Mouse (Mus musculus) stomach, postnatal 0 days (tissue): ENCODE data around the gene Kcnd2. TPM values are rescaled to one million over a fixed set of nuclear protein-coding genes. Genes with fewer than 3 reads are reported as not detected.

Experiments
- ATAC-seq: fragments of 200-750 bp; cut with Nextera tagmentation; 2 replicates; pipeline ENCODE4 v1.8.0; 2017; ENCODE audit not compliant: low FRiP score, low TSS enrichment
- DNase-seq: peaks from one replicate; pipeline ENCODE4 v3.0.0-alpha.2; 2016; ENCODE audit warnings: low spot score
- H3K27ac ChIP-seq: fragments of 300-500 bp; sonication (generic); replicated peaks from 2 replicates; pipeline ENCODE4 v1.5.1; 2014; ENCODE audit warnings: mild to moderate bottlenecking, control low read depth
- H3K27me3 ChIP-seq: fragments of 300-500 bp; sonication (generic); 2 replicates; pipeline ENCODE4 v1.6.1; 2014; ENCODE audit warnings: low read length; ENCODE audit not compliant: control insufficient read depth, insufficient read depth
- H3K36me3 ChIP-seq: fragments of 300-500 bp; sonication (generic); 2 replicates; pipeline ENCODE4 v1.6.1; 2014; ENCODE audit warnings: low read length, mixed read lengths; ENCODE audit not compliant: control insufficient read depth, insufficient read depth
- H3K4me1 ChIP-seq: fragments of 300-500 bp; sonication (generic); replicated peaks from 2 replicates; pipeline ENCODE4 v1.6.1; 2014; ENCODE audit warnings: antibody characterized with exemption; ENCODE audit not compliant: control insufficient read depth, insufficient read depth
- H3K4me2 ChIP-seq: fragments of 300-500 bp; sonication (generic); replicated peaks from 2 replicates; pipeline ENCODE4 v1.6.1; 2014; ENCODE audit warnings: low read depth, mild to moderate bottlenecking, control low read depth, moderate library complexity
- H3K4me3 ChIP-seq: fragments of 300-500 bp; sonication (generic); 2 replicates; pipeline ENCODE4 v1.5.1; 2014; ENCODE audit warnings: low read depth, low read length, control low read depth
- H3K9ac ChIP-seq: fragments of 300-500 bp; sonication (generic); 2 replicates; pipeline ENCODE4 v1.6.1; 2014; ENCODE audit warnings: mild to moderate bottlenecking, low read length, control low read depth, mixed read lengths
- H3K9me3 ChIP-seq: fragments of 300-500 bp; sonication (generic); 2 replicates; pipeline ENCODE4 v1.6.1; 2016; ENCODE audit warnings: low read length; ENCODE audit not compliant: control insufficient read depth
- CTCF ChIP-seq: IDR thresholded peaks from 2 replicates; pipeline ENCODE4 v1.5.1; 2016; ENCODE audit warnings: antibody characterized with exemption, low read depth, mild to moderate bottlenecking, moderate library complexity
- EP300 ChIP-seq: optimal IDR thresholded peaks from 2 replicates; pipeline ENCODE3; 2016; ENCODE audit warnings: antibody characterized with exemption
- WGBS: fragments of 180-500 bp; shearing (Covaris S2); extraction: QIAGEN DNeasy Blood & Tissue Kit; methylation state at CpG from one replicate; pipeline ENCODE4 v1.1.7; 2014; 5-methylcytosine and 5-hydroxymethylcytosine counted together
- polyA plus RNA-seq: library from polyadenylated mRNA; unstranded; fragments of >200 nt; fragmentation: Nextera tagmentation; extraction: Ambion mirVana; gene quantifications from 2 replicates; pipeline ENCODE4 v1.2.1, GENCODE M21; 2015

The Kcnd2 gene
- polyA plus RNA-seq, 1 experiment from 2014 or later: 0.24 TPM

GRCm38 (mm10) chr6:21391776-21392175 lies 176.5 kb downstream of the Kcnd2 start:
- H3K4me3 ChIP-seq: no peak overlapping the region
- WGBS: 79% methylated on average over 4 of the region's 4 CpGs
- no peak for DNase-seq
- H3K9me3 ChIP-seq: no peaks in the 10 kb centered on the region
- no peak for ATAC-seq
- no peak overlapping the region for H3K27ac ChIP-seq
- no peaks in the 10 kb centered on the region for H3K27me3 ChIP-seq
- TF ChIP-seq EP300 (no peak), CTCF (no peak)
- no peak overlapping the region for H3K9ac ChIP-seq
- H3K4me2 ChIP-seq: no peak overlapping the region
- H3K36me3 ChIP-seq: no peaks in the 10 kb centered on the region
- H3K4me1 ChIP-seq: no peaks in the 10 kb centered on the region

GRCm38 (mm10) chr6:21413656-21414055 lies 198.4 kb downstream of the Kcnd2 start:
- Histone ChIP-seq H3K36me3 (no peaks in the 10 kb centered on the region), H3K4me1 (no peaks in the 10 kb centered on the region), H3K9me3 (no peaks in the 10 kb centered on the region), H3K4me2 (no peak overlapping the region), H3K27me3 (no peaks in the 10 kb centered on the region), H3K4me3 (no peak overlapping the region), H3K9ac (no peak overlapping the region), H3K27ac (no peak overlapping the region)
- TF ChIP-seq CTCF (no peak), EP300 (no peak)
- 68% methylated on average over 3 of the region's 3 CpGs for WGBS
- DNase-seq (no peak), ATAC-seq (no peak)

GRCm38 (mm10) chr6:21418246-21418645 lies 202.9 kb downstream of the Kcnd2 start:
- H3K27ac ChIP-seq: no peak overlapping the region

GRCm38 (mm10) chr6:21424202-21424785 lies 209.0 kb downstream of the Kcnd2 start:
- Histone ChIP-seq H3K9me3 (no peaks in the 10 kb centered on the region), H3K36me3 (no peaks in the 10 kb centered on the region), H3K9ac (no peak overlapping the region), H3K27me3 (no peaks in the 10 kb centered on the region), H3K4me3 (no peak overlapping the region), H3K4me2 (no peak overlapping the region), H3K4me1 (no peaks in the 10 kb centered on the region), H3K27ac (no peak overlapping the region)
- TF ChIP-seq CTCF (no peak), EP300 (no peak)
- WGBS: 57% methylated on average over 4 of the region's 4 CpGs
- ATAC-seq (no peak), DNase-seq (no peak)

More at GRCm38 (mm10) chr6:21418246-21418645, 202.9 kb downstream of the Kcnd2 start:
- DNase-seq (no peak), ATAC-seq (no peak)
- H3K27me3 ChIP-seq: no peaks in the 10 kb centered on the region
- TF ChIP-seq EP300: no peak
- TF ChIP-seq CTCF: no peak
- H3K4me1 ChIP-seq: no peaks in the 10 kb centered on the region
- no peaks in the 10 kb centered on the region for H3K9me3 ChIP-seq
- H3K9ac ChIP-seq: no peak overlapping the region
- H3K36me3 ChIP-seq: no peaks in the 10 kb centered on the region
- H3K4me2 ChIP-seq: no peak overlapping the region
- no peak overlapping the region for H3K4me3 ChIP-seq
- 79% methylated on average over 6 of the region's 6 CpGs for WGBS

GRCm38 (mm10) chr6:21431120-21431519 lies 215.8 kb downstream of the Kcnd2 start:
- ATAC-seq (no peak), DNase-seq (no peak)
- H3K4me1 ChIP-seq: no peaks in the 10 kb centered on the region
- H3K27ac ChIP-seq: no peak overlapping the region
- H3K9ac ChIP-seq: no peak overlapping the region
- no peak overlapping the region for H3K4me3 ChIP-seq
- H3K9me3 ChIP-seq: no peaks in the 10 kb centered on the region
- WGBS: 84% methylated on average over 1 of the region's 1 CpGs
- no peak overlapping the region for H3K4me2 ChIP-seq
- TF ChIP-seq CTCF (no peak), EP300 (no peak)
- no peaks in the 10 kb centered on the region for H3K27me3 ChIP-seq
- H3K36me3 ChIP-seq: no peaks in the 10 kb centered on the region

GRCm38 (mm10) chr6:21464719-21465118 lies 249.4 kb downstream of the Kcnd2 start:
- Histone ChIP-seq H3K4me3 (no peak overlapping the region), H3K27me3 (no peaks in the 10 kb centered on the region), H3K27ac (no peak overlapping the region), H3K9me3 (no peaks in the 10 kb centered on the region), H3K4me2 (no peak overlapping the region), H3K4me1 (no peaks in the 10 kb centered on the region), H3K9ac (no peak overlapping the region), H3K36me3 (no peaks in the 10 kb centered on the region)
- no peak for ATAC-seq
- TF ChIP-seq CTCF (no peak), EP300 (no peak)
- DNase-seq: no peak
